12 mouse cellular contexts compared by ENCODE assay signal in the genomic region with DNA sequence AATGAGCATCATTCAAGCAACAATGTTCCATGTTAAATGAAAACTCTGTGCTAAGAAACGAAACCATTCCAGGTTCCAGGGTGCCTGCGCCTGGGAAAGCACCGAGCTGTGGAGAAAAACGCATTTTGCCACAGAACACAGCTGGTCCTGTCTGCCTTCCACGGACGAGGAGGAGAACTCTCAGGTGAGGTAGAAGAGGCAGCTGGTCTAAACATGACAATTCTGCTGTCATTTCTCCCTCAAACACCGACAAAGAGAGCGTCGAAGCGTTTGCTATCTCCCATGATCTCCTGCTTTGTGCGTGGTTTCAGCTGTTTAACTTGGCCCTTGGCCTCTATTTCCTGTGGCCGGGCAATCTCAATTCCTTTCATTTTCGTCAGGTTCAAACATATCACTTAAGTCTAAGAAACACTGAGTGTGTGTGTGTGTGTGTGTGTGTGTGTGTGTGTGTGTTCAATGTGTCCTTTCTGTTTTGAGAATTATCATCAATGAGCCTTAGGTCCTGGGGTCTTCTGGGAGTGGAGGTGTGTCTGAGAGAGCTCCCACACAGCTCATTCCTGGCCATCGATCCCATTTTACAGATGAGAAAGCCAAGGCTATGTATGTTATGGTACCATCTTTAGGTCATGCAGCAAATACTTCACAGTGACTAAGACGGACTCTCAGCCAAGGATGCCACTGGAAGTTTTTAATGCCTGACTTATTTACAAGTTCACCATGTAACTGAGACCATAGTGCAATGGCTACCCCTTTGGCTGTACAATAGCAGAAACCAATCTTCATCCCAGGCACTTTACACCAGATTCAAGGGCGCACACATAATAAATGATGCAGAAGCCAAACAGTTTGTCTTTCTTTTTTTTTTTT. TPM values are rescaled to one million over a fixed set of nuclear protein-coding genes. Genes with fewer than 3 reads are reported as not detected.
DNase-seq lines count a peak whose midpoint lies in the region; ATAC-seq and TF ChIP-seq lines count a peak whose summit lies in the region.
"Had no signal": no experiment of that assay in that cellular context is flagged by ENCODE, and none has a peak within 500 bp of the region (broad histone marks: within the 10 kb centered on the region; RNA-seq: fewer than 3 reads in every experiment).

No protein-coding gene starts in this region.

- H3K9me3 ChIP-seq in heart, embryonic 16.5 days (replicated peaks; ENCODE audit: control insufficient read depth, low read length): no peaks in the 10 kb centered on the region
- H3K9me3 ChIP-seq in liver, embryonic 14.5 days (ENCODE audit: control insufficient read depth, low read length): no peaks in the 10 kb centered on the region
- no peaks in the 10 kb centered on the region for H3K9me3 ChIP-seq in stomach, postnatal 0 days (ENCODE audit: control insufficient read depth, low read length)
- H3K9me3 ChIP-seq: hindbrain, embryonic 12.5 days; midbrain, embryonic 13.5 days had no signal

- no peak overlapping the region for H3K9ac ChIP-seq in heart, embryonic 16.5 days (ENCODE audit: low read length)
- H3K9ac ChIP-seq in liver, embryonic 14.5 days (replicated peaks): no peak overlapping the region
- no peak overlapping the region for H3K9ac ChIP-seq in stomach, postnatal 0 days (ENCODE audit: low read length)
- H3K9ac ChIP-seq: hindbrain, embryonic 12.5 days; midbrain, embryonic 13.5 days had no signal

- TF ChIP-seq CTCF in spleen, adult 2 months (IDR thresholded peaks at IDR 0.05; ENCODE audit: extremely low read depth, insufficient read depth, insufficient read length, insufficient replicate concordance): no peak
- TF ChIP-seq CTCF in liver, embryonic 14.5 days (IDR thresholded peaks at IDR 0.05; ENCODE audit: low read depth): no peak
- TF ChIP-seq CTCF in stomach, postnatal 0 days (IDR thresholded peaks at IDR 0.05; ENCODE audit: low read depth): no peak

- no peak for ATAC-seq in heart, embryonic 16.5 days (replicated peaks; ENCODE audit: extremely low read depth, insufficient read depth, low FRiP score)
- no peak for ATAC-seq in liver, embryonic 14.5 days (ENCODE audit: insufficient read depth)
- ATAC-seq in stomach, postnatal 0 days (ENCODE audit: low FRiP score, low TSS enrichment): no peak
- ATAC-seq: midbrain, embryonic 13.5 days had no signal

- TF ChIP-seq EP300 in liver, embryonic 14.5 days (IDR thresholded peaks at IDR 0.05; ENCODE audit: low read depth): no peak
- no peak for TF ChIP-seq EP300 in stomach, postnatal 0 days (optimal IDR thresholded peaks at IDR 0.05)

- H3K4me2 ChIP-seq in heart, embryonic 16.5 days (ENCODE audit: low read depth, low read length): 0 out of 2 replicates have a peak overlapping the region, but pooled peaks have one; percentile 13
- peak overlapping the region; percentile 25 for H3K4me2 ChIP-seq in liver, embryonic 14.5 days (ENCODE audit: low read depth)
- H3K4me2 ChIP-seq in stomach, postnatal 0 days (replicated peaks; ENCODE audit: low read depth): no peak overlapping the region
- H3K4me2 ChIP-seq: hindbrain, embryonic 12.5 days; midbrain, embryonic 13.5 days had no signal

- 66% methylated on average over 16 of the region's 16 CpGs for WGBS in heart, embryonic 16.5 days
- 35% methylated on average over 16 of the region's 16 CpGs for WGBS in spleen, adult 2 months
- whole genome bisulfite sequencing in liver, embryonic 14.5 days (ENCODE audit: insufficient replicate concordance): 38% methylated on average over 16 of the region's 16 CpGs
- WGBS in stomach, postnatal 0 days: 43% methylated on average over 16 of the region's 16 CpGs

- H3K36me3 ChIP-seq in heart, embryonic 16.5 days (ENCODE audit: control insufficient read depth, insufficient read depth): no peaks in the 10 kb centered on the region
- no peaks in the 10 kb centered on the region for H3K36me3 ChIP-seq in spleen, adult 2 months (ENCODE audit: control insufficient read depth, insufficient read depth, low read length)
- no peaks in the 10 kb centered on the region for H3K36me3 ChIP-seq in liver, embryonic 14.5 days (replicated peaks; ENCODE audit: control insufficient read depth, insufficient read depth, low read depth)
- H3K36me3 ChIP-seq in stomach, postnatal 0 days (ENCODE audit: control insufficient read depth, insufficient read depth, low read length): peaks cover 4% of the 10 kb centered on the region; the same call in 1 of the 2 replicates
- H3K36me3 ChIP-seq: hindbrain, embryonic 12.5 days; midbrain, embryonic 13.5 days had no signal

- H3K27me3 ChIP-seq in heart, embryonic 16.5 days (ENCODE audit: control insufficient read depth, insufficient read depth, low read length): no peaks in the 10 kb centered on the region
- no peaks in the 10 kb centered on the region for H3K27me3 ChIP-seq in spleen, adult 2 months (ENCODE audit: control insufficient read depth, insufficient read depth, low read length)
- no peaks in the 10 kb centered on the region for H3K27me3 ChIP-seq in liver, embryonic 14.5 days (ENCODE audit: control insufficient read depth, insufficient read depth, low read length)
- H3K27me3 ChIP-seq in stomach, postnatal 0 days (ENCODE audit: control insufficient read depth, insufficient read depth, low read length): no peaks in the 10 kb centered on the region
- H3K27me3 ChIP-seq: hindbrain, embryonic 12.5 days had no signal

- peak overlapping the region; percentile 26; the same call in 1 of the 2 replicates for H3K27ac ChIP-seq in heart, embryonic 16.5 days (ENCODE audit: low read length)
- peak overlapping the region; percentile 64 for H3K27ac ChIP-seq in spleen, adult 2 months (ENCODE audit: insufficient read depth, low read length)
- no peak overlapping the region for H3K27ac ChIP-seq in liver, embryonic 14.5 days
- 0 out of 2 replicates have a peak overlapping the region, but pooled peaks have one; percentile 8 for H3K27ac ChIP-seq in stomach, postnatal 0 days (replicated peaks)
- H3K27ac ChIP-seq: hindbrain, embryonic 12.5 days; midbrain, embryonic 13.5 days had no signal

- DNase-seq in heart, postnatal 14 days: no peak
- DNase-seq in spleen, adult 2 months (ENCODE audit: low read depth in 1 of 2, low spot score in 2 of 2): no peak
- no peak for DNase-seq in spleen, postnatal 10 days (ENCODE audit: low spot score in 2 of 2)
- DNase-seq in liver, embryonic 14.5 days (ENCODE audit: low read depth in 3 of 3, low spot score in 3 of 3): no peak
- DNase-seq in stomach, postnatal 0 days (ENCODE audit: low spot score): no peak
- no peak for DNase-seq in layer of hippocampus, postnatal 36 days
- DNase-seq in layer of hippocampus, adult 8-10 months (ENCODE audit: low spot score in 2 of 2): no peak
- DNase-seq: gastrocnemius, postnatal 14 days; kidney, postnatal 36 days had no signal

- no peak overlapping the region for H3K4me3 ChIP-seq in heart, embryonic 16.5 days (ENCODE audit: low read length)
- peak overlapping the region; percentile 10; the same call in 1 of the 2 replicates for H3K4me3 ChIP-seq in spleen, adult 2 months (ENCODE audit: extremely low read depth, insufficient read depth, insufficient read length)
- no peak overlapping the region for H3K4me3 ChIP-seq in liver, embryonic 14.5 days (ENCODE audit: insufficient read depth in 1 of 2, low read depth in 2 of 2, low read length in 2 of 2)
- no peak overlapping the region for H3K4me3 ChIP-seq in stomach, postnatal 0 days (ENCODE audit: low read depth, low read length)
- H3K4me3 ChIP-seq: hindbrain, embryonic 12.5 days; midbrain, embryonic 13.5 days had no signal

- TF ChIP-seq POLR2A in spleen, adult 2 months (IDR thresholded peaks at IDR 0.05; ENCODE audit: low read depth, low read length): no peak

- intact Hi-C loops in heart, postnatal 14 days (cut with DNase I): loop anchor here (1.0 to 10.0 kb wide), 2 partner anchors 31 to 178 kb away; no protein-coding TSS in a partner anchor

- H3K4me1 ChIP-seq in heart, embryonic 16.5 days (ENCODE audit: control insufficient read depth, insufficient read depth, low read length): peaks cover 23% of the 10 kb centered on the region
- H3K4me1 ChIP-seq in spleen, adult 2 months (ENCODE audit: control insufficient read depth, insufficient read depth, insufficient read length): peaks cover 14% of the 10 kb centered on the region
- H3K4me1 ChIP-seq in liver, embryonic 14.5 days (replicated peaks; ENCODE audit: control insufficient read depth in 2 of 2, insufficient read depth in 2 of 2, low read length in 1 of 2): peaks cover 0 to 27% of the 10 kb centered on the region in 2 experiments; a peak in 3 of 4 replicates
- H3K4me1 ChIP-seq in stomach, postnatal 0 days (replicated peaks; ENCODE audit: control insufficient read depth, insufficient read depth): peaks cover 9% of the 10 kb centered on the region

RNA-seq across cellular contexts. Expression of a gene that starts 31.3 kb away (rescaled TPM):
- polyA plus RNA-seq in heart, embryonic 16.5 days (2015; fragmentation: Nextera tagmentation; extraction: Ambion mirVana): 23.1 and 24.9 TPM in 2 replicates
- 100 to 1,000 TPM in 1 of 2 experiments, 10 to 100 TPM in 1; 99.1 to 106 TPM for total RNA-seq in heart, postnatal 14 days (2021)
- polyA plus RNA-seq in spleen, adult 2 months (2012; rRNA removed): 17.1 and 18.4 TPM in 2 replicates
- polyA plus RNA-seq in liver, embryonic 14.5 days (2012; rRNA removed): 6.6 and 10.3 TPM in 2 replicates
- polyA plus RNA-seq in liver, embryonic 14.5 days (2014; fragmentation: Nextera tagmentation; extraction: Ambion mirVana): 23.7 and 25.5 TPM in 2 replicates
- polyA plus RNA-seq in stomach, postnatal 0 days (2015; fragmentation: Nextera tagmentation; extraction: Ambion mirVana): 36.0 and 44.6 TPM in 2 replicates
- 10 to 100 TPM; 81.9 to 94.1 TPM for total RNA-seq in layer of hippocampus, postnatal 36 days (2021)
- total RNA-seq in layer of hippocampus, adult 8-10 months (2022): 10 to 100 TPM; 73.3 to 88.6 (median 79.4) TPM
